Mouse (Mus musculus) kidney, postnatal 0 days (tissue): ENCODE results near the gene Nudt9. TPM values are rescaled to one million over a fixed set of nuclear protein-coding genes. Genes with fewer than 3 reads are reported as not detected.

ENCODE experiments used
- ATAC-seq: fragments of 200-750 bp; cut with Nextera tagmentation; replicated peaks from 2 replicates; pipeline ENCODE4 v1.8.0; 2017; ENCODE audit warnings: low read depth, moderate number of reproducible peaks, moderate TSS enrichment, moderate library complexity; ENCODE audit not compliant: low FRiP score
- DNase-seq: peaks from one replicate; pipeline ENCODE4 v3.0.0-alpha.2; 2016; ENCODE audit warnings: low spot score
- H3K27ac ChIP-seq: fragments of 300-500 bp; sonication (generic); 2 replicates; pipeline ENCODE4 v1.5.1; 2014; ENCODE audit warnings: mild to moderate bottlenecking
- H3K27me3 ChIP-seq: fragments of 300-500 bp; sonication (generic); 2 replicates; pipeline ENCODE4 v1.6.1; 2014; ENCODE audit warnings: low read length, mixed read lengths; ENCODE audit not compliant: insufficient read depth
- H3K36me3 ChIP-seq: fragments of 300-500 bp; sonication (generic); 2 replicates; pipeline ENCODE4 v1.6.1; 2014; ENCODE audit warnings: low read length, mixed read lengths; ENCODE audit not compliant: insufficient read depth
- H3K4me1 ChIP-seq: fragments of 300-500 bp; sonication (generic); replicated peaks from 2 replicates; pipeline ENCODE4 v1.6.1; 2014; ENCODE audit warnings: antibody characterized with exemption, low read length, mixed read lengths; ENCODE audit not compliant: insufficient read depth
- H3K4me2 ChIP-seq: fragments of 300-500 bp; sonication (generic); 2 replicates; pipeline ENCODE4 v1.6.1; 2014; ENCODE audit warnings: mild to moderate bottlenecking, low read length, moderate library complexity, mixed read lengths
- H3K4me3 ChIP-seq: fragments of 300-500 bp; sonication (generic); replicated peaks from 2 replicates; pipeline ENCODE4 v1.5.1; 2014; ENCODE audit warnings: low read depth, low read length
- H3K9ac ChIP-seq: fragments of 300-500 bp; sonication (generic); 2 replicates; pipeline ENCODE4 v1.6.1; 2014; ENCODE audit warnings: low read depth, low read length
- H3K9me3 ChIP-seq: fragments of 300-500 bp; sonication (generic); replicated peaks from 2 replicates; pipeline ENCODE4 v1.6.1; 2016; ENCODE audit warnings: low read length, inconsistent platforms, mixed read lengths
- CTCF ChIP-seq: IDR thresholded peaks from 2 replicates; pipeline ENCODE4 v1.5.1; 2016; ENCODE audit warnings: antibody characterized with exemption, low read depth, mild to moderate bottlenecking, moderate library complexity
- WGBS: fragments of 180-500 bp; shearing (Covaris S2); extraction: QIAGEN DNeasy Blood & Tissue Kit; methylation state at CpG from one replicate; pipeline ENCODE4 v1.1.7; 2014; 5-methylcytosine and 5-hydroxymethylcytosine counted together
- polyA plus RNA-seq: library from polyadenylated mRNA; unstranded; fragments of >200 nt; fragmentation: Nextera tagmentation; extraction: Ambion mirVana; gene quantifications from 2 replicates; pipeline ENCODE4 v1.2.1, GENCODE M21; 2015

Nudt9 gene
- polyA plus RNA-seq, 1 experiment from 2014 or later, result 65.1 TPM

GRCm38 (mm10) chr5:104080736-104081135, 34.6 kb downstream of the Nudt9 start:
- no peak for TF ChIP-seq CTCF
- DNase-seq (no peak), ATAC-seq (no peak)
- H3K27me3 ChIP-seq, result no peaks in the 10 kb centered on the region
- H3K9ac ChIP-seq, result no peak overlapping the region
- no peak overlapping the region for H3K4me3 ChIP-seq
- WGBS, result 90% methylated on average over 6 of the region's 6 CpGs
- H3K4me2 ChIP-seq, result no peak overlapping the region
- H3K9me3 ChIP-seq, result no peaks in the 10 kb centered on the region
- no peaks in the 10 kb centered on the region for H3K36me3 ChIP-seq
- H3K27ac ChIP-seq, result no peak overlapping the region
- H3K4me1 ChIP-seq, result no peaks in the 10 kb centered on the region

- H3K9me3 ChIP-seq, result no peaks in the 10 kb centered on the region
- ATAC-seq, result no peak
- WGBS, result 84% methylated on average over 9 of the region's 9 CpGs
- H3K27ac ChIP-seq, result no peak overlapping the region
- no peaks in the 10 kb centered on the region for H3K4me1 ChIP-seq
- H3K9ac ChIP-seq, result no peak overlapping the region
- H3K36me3 ChIP-seq, result no peaks in the 10 kb centered on the region
- no peaks in the 10 kb centered on the region for H3K27me3 ChIP-seq
- DNase-seq, result no peak
- no peak overlapping the region for H3K4me2 ChIP-seq
- TF ChIP-seq CTCF, result no peak
- no peak overlapping the region for H3K4me3 ChIP-seq
Observed at GRCm38 (mm10) chr5:104085366-104085765, 39.3 kb downstream of the Nudt9 start.

GRCm38 (mm10) chr5:104089751-104090150, 43.6 kb downstream of the Nudt9 start:
- no peaks in the 10 kb centered on the region for H3K36me3 ChIP-seq

GRCm38 (mm10) chr5:104095416-104096077, 49.4 kb downstream of the Nudt9 start:
- H3K27ac ChIP-seq, result peak overlapping the region; percentile 37
- no peak for ATAC-seq
- 47% methylated on average over 11 of the region's 11 CpGs for WGBS
- H3K9ac ChIP-seq, result no peak overlapping the region
- H3K4me3 ChIP-seq, result no peak overlapping the region
- H3K4me1 ChIP-seq, result no peaks in the 10 kb centered on the region; the same call in 1 of the 2 replicates
- no peak overlapping the region for H3K4me2 ChIP-seq
- TF ChIP-seq CTCF, result no peak
- no peak for DNase-seq
- no peaks in the 10 kb centered on the region for H3K9me3 ChIP-seq
- H3K27me3 ChIP-seq, result no peaks in the 10 kb centered on the region
- H3K36me3 ChIP-seq, result no peaks in the 10 kb centered on the region

More at GRCm38 (mm10) chr5:104089751-104090150, 43.6 kb downstream of the Nudt9 start:
- no peak overlapping the region for H3K4me2 ChIP-seq
- H3K9me3 ChIP-seq, result no peaks in the 10 kb centered on the region
- ATAC-seq, result no peak
- no peak overlapping the region for H3K9ac ChIP-seq
- H3K4me3 ChIP-seq, result no peak overlapping the region
- no peak for TF ChIP-seq CTCF
- no peak for DNase-seq
- H3K4me1 ChIP-seq, result no peaks in the 10 kb centered on the region
- 83% methylated on average over 2 of the region's 2 CpGs for WGBS
- no peaks in the 10 kb centered on the region for H3K27me3 ChIP-seq
- no peak overlapping the region for H3K27ac ChIP-seq

- no peaks in the 10 kb centered on the region for H3K9me3 ChIP-seq
Observed at GRCm38 (mm10) chr5:104096078-104096938, 50.2 kb downstream of the Nudt9 start.

GRCm38 (mm10) chr5:104101678-104102531, 55.8 kb downstream of the Nudt9 start:
- H3K4me3 ChIP-seq, result no peak overlapping the region
- peaks cover 8% of the 10 kb centered on the region for H3K4me1 ChIP-seq
- 27% methylated on average over 10 of the region's 10 CpGs for WGBS
- no peak overlapping the region for H3K9ac ChIP-seq
- TF ChIP-seq CTCF, result no peak
- no peaks in the 10 kb centered on the region for H3K27me3 ChIP-seq
- H3K4me2 ChIP-seq, result no peak overlapping the region
- no peaks in the 10 kb centered on the region for H3K36me3 ChIP-seq
- peak overlapping the region; percentile 31; the same call in 1 of the 2 replicates for H3K27ac ChIP-seq
- ATAC-seq (no peak), DNase-seq (peak; percentile 24)
- H3K9me3 ChIP-seq, result no peaks in the 10 kb centered on the region

More at GRCm38 (mm10) chr5:104096078-104096938, 50.2 kb downstream of the Nudt9 start:
- no peaks in the 10 kb centered on the region for H3K36me3 ChIP-seq
- peak overlapping the region; percentile 3; the same call in 1 of the 2 replicates for H3K4me2 ChIP-seq
- H3K4me1 ChIP-seq, result no peaks in the 10 kb centered on the region; the same call in 1 of the 2 replicates
- TF ChIP-seq CTCF, result no peak
- peak; percentile 49; the same call in 1 of the 2 replicates for ATAC-seq
- DNase-seq, result peak; percentile 93
- H3K9ac ChIP-seq, result no peak overlapping the region
- 31% methylated on average over 16 of the region's 16 CpGs for WGBS
- peak overlapping the region; percentile 63 for H3K27ac ChIP-seq
- no peak overlapping the region for H3K4me3 ChIP-seq
- H3K27me3 ChIP-seq, result no peaks in the 10 kb centered on the region
